Mouse (Mus musculus): ENCODE data around the gene Ipmk.
"Not testable (repeated sequence)": the region's sequence is repeated elsewhere in the genome, so short reads cannot be mapped to it uniquely, and the experiment has no call there.

The Ipmk gene

DNA sequence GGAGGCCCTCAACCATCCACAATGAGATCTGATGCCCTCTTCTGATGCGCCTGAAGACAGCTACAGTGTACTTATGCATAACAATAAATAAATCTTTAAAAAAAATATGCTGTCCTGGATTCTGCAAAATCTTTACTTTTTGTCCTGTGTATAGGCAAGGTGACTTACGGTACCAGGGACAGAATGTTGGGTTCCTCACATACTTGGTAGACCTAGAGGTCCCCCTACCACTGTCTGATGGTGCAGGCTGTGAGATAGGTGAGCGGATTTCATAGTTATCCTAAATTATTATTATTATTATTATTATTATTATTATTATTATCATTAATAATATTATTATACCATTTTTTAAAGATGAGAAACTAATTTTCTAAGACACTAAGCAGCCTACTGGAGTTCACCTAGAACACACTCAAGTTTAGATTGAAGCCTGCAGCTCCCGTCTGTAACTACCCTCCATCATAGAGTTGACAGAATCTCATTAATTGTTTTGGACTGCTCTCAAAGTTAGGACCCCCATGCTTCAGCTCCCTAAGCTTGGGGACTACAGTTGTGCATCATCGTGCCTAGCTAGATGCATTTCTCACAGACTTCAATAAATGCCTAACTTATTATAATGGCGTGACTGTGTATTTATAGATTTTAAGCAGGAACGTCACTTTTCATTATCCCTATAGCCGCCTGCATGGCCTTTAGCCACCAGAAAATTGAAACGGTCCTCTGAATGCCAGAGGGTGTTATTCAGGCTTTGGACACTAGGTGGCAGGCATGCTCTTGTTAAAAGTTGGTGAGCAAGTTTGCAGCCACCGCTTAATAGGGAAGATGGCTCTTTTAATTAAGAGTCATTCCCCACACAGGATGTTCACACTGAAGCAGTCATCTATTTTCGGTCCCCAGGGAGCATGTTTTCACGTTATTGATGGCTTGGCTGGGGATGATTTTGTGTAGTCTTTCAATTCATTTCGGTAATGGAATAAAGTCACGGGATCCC, 74.8 kb downstream of the Ipmk start:
- DNase-seq (ENCODE audit: low spot score in 2 of 2): peak; percentile 32 to 69

GRCm38 (mm10) chr10:71426740-71427139, 79.2 kb downstream of the Ipmk start:
- DNase-seq (ENCODE audit: low spot score in 2 of 2): no peak

GRCm38 (mm10) chr10:71427381-71427780, 79.8 kb downstream of the Ipmk start:
- no peak for DNase-seq (ENCODE audit: low spot score in 2 of 2)

DNA sequence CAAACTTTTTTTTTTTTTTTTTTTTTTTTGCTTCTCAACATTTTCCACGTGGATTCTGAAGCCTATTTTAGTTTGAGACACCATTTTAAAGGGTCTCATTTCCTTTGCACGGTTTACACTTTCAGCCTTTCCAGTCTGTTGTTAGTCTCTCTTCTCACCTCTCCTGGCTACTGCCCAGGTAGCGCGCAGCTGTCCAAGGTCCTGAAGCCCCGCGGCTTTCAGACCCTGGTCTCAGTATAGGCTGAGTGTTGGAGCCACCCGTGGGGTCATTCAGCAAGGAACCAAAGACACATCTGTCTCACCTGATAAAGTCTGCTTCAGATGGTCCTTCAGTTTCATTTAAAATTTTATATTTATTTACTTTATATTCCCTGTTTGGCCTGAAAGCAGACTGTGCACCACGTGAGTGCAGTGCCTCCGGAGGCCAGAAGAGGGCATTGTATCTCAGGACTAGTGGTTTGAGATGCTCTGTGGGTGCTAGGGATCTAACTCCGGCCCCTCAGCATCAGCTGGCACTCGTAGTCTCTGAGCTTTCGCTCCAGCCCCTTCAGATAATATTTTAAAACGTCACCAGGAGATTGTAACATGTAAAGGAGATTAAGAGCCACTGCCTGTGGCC, 80.8 kb downstream of the Ipmk start:
- peak in 1 of 2 experiments; percentile 18 for DNase-seq (ENCODE audit: low spot score in 2 of 2)

DNA sequence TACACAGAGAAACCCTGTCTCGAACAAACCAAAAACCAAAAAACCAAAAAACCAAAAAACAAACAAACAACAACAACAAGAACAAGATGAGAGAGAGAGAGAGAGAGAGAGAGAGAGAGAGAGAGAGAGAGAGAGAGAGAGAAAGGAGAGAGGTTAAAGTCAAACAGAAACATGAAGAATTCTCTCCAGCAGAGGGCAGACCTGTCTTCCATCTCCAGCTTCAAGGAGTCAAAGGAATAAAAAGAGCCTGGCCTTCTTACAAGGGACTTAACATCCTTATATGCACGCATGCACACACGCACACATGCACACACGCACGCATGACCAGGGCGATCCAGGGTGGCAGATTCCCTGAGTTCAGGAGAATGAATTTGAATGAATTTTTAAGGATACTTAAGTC, 83.1 kb downstream of the Ipmk start:
- no peak for DNase-seq (ENCODE audit: low spot score in 2 of 2)

DNA sequence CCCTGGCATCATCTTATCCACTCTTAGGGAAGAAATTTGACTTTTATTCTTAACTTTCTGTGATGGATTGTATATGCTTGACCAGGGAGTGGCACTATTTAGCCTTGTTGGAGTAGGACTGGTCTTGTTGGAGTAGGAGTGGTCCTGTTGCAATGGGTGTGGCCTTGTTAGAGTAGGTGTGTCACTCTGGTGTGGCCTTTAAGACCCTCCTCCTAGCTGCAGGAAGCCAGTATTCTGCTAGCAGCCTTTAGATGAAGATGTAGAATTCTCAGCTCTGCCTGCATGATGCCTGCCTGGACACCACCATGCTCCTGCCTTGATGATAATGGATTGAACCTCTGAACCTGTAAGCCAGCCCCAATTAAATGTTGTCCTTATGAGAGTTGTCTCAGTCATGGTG, 95.5 kb downstream of the Ipmk start:
- no peak for DNase-seq (ENCODE audit: low spot score in 2 of 2)

- DNase-seq (ENCODE audit: low spot score in 2 of 2): no peak
These were observed 100.1 kb downstream of the Ipmk start for GRCm38 (mm10) chr10:71447661-71448060.

GRCm38 (mm10) chr10:71448284-71448683, 100.7 kb downstream of the Ipmk start:
- DNase-seq (ENCODE audit: low spot score in 2 of 2): no peak

DNA sequence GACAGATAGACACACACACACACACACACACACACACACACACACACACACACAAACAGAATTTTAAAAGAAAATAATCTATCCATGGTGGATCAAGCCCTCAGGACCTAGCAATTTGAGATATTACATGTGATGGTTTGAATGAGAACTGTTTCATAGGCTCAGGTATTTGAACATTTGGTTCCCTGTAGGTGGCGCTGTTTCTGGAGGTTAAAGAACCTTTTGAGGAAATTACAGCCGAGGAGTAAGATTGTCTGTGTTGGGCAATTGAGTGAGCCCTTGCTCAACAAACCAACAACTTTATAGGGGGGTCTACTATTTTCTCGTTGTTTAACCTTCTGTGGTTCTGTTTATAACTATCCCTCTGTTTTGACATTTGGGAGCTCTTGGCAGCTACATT, 107.8 kb downstream of the Ipmk start:
- no peak for DNase-seq (ENCODE audit: low spot score in 2 of 2)

DNA sequence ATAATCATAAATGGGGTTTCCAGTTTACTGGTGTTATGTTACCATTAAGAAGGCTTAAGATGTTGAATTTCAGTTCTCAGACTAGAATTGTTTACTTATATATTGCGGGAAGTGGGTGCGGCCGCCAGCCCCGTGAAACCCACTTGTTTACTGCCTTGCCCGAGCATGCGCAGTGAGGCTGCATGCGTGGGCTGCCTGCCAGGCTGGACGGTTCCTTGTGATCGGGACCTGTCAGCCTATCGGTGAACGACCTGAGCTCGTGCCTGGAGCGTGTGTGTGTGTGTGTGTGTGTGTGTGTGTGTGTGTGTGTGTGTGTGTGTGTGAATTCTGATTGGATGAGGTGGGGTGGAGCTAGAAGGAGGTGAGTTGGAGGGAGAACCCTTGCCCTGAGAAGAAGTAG, 114.8 kb downstream of the Ipmk start:
- DNase-seq (ENCODE audit: low spot score in 2 of 2): not testable (repeated sequence)

- DNase-seq (ENCODE audit: low spot score in 2 of 2): no peak
These were observed 116.9 kb downstream of the Ipmk start for GRCm38 (mm10) chr10:71464417-71464816.

DNA sequence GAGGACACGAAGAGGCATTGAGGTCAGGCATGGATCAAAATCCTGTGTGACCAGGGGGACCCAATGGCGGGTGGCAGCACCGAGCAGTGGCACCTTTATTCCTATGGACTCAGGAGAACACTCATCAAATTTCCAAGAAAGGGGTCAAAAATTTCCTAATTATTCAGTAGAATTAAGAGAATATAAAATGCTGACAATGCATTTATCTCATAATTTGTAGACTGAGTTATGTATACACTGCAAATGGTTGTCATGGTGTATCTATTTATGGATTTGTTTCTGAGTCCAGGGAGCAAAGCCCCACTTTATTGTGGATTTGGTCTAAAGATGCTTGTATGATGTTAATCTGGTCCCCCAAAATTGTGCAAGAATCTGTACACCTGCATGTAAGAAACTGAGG, 120.8 kb downstream of the Ipmk start:
- no peak for DNase-seq (ENCODE audit: low spot score in 2 of 2)

GRCm38 (mm10) chr10:71469751-71470150, 122.2 kb downstream of the Ipmk start:
- no peak for DNase-seq (ENCODE audit: low spot score in 2 of 2)

GRCm38 (mm10) chr10:71472033-71472432, 124.5 kb downstream of the Ipmk start:
- DNase-seq (ENCODE audit: low spot score in 2 of 2): no peak

DNA sequence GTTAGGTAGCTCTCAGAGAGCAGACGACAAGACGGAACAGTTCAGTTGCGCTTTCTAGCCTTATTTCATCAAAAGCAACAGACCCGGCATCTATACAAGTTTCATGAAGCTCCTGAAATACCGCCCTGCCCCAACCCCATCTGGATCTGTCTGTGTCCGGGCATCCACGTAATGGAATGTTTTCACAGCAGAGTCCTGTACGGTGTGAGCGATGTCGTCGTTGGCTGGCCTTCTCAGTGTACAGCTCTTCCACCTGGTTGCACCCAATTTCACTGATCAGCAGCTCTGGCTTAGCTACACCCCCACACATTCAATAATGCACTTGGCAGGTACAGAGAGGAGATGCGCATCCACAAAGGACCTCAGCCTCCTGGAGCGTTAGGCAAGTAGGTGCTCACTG, 126.0 kb downstream of the Ipmk start:
- DNase-seq (ENCODE audit: low spot score in 2 of 2): no peak

DNA sequence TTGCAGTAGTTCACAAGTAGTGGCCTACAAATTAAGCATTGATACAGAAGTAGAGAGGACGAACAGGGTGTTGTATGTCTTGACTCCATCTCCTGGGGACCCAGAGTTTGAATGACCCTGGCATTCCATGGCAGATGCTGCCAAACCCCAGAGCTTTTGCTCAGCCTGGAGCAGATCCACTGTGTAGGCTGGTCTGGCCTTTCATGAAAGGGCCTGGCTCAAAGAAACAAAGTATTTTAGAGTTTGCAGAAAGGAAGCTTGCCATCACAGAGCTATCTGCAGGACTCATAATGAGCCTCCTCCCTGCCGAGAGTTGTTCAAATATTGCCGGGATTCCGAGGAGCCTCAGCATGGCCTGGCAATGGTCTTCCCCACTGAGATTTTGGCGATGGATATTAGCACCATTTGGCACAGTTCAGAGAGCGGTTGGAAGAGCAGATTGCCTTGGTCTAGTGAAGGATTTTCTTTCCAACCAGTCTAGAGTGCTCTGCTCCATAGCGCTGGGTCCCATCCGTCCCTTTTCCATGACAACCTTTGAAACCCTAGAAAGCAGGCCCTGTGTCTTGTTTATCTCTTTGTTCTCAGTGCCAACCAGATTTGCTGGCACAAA, 129.0 kb downstream of the Ipmk start:
- DNase-seq (ENCODE audit: low spot score in 2 of 2): no peak

- no peak for DNase-seq (ENCODE audit: low spot score in 2 of 2)
These were observed 129.6 kb downstream of the Ipmk start for GRCm38 (mm10) chr10:71477147-71477546.

DNA sequence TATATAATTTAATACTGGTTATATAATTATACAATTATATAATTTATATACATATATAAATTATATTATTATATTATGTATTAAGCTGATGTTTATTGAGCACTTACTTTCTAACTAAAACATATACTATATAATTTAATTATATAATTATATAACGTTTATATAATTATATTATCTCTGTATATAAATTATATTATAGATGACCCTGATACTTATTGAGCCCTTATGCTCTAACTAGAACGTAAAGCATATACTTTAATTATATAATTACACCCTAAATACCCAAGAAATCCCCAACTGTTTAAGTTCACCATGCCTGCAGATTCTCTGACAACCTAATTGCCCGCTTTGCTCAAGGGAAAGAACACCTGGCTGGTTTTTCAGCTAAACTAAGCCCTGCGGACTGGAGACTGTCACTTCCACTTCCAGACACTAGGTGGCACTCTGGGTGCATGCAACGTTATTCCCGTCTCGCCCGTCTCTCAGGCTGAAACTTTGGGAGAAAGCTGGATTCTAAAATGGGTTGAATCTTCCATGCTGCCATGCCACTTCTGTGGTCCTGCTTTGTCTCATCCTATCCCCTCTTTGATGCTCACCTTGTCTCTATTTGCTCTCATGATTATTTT, 132.2 kb downstream of the Ipmk start:
- peak; percentile 13 to 54 for DNase-seq (ENCODE audit: low spot score in 2 of 2)
